Mouse (Mus musculus): ENCODE measurements around the gene Crocc2.

Crocc2 gene

GRCm38 (mm10) chr1:93277041-93277440 lies 108.5 kb downstream of the Crocc2 start:
- peak; percentile 57 to 61 for DNase-seq
